Mouse (Mus musculus): Measurements from ENCODE around the gene Terf2. TPM values are rescaled to one million over a fixed set of nuclear protein-coding genes. Genes with fewer than 3 reads are reported as not detected.

Gene Terf2
- polyA plus RNA-seq, 1 experiment from 2014 or later = 22.5 TPM

GRCm38 (mm10) chr8:107118803-107119233 lies 22.5 kb upstream of the Terf2 start:
- Histone ChIP-seq H3K27me3 (replicated peaks; ENCODE audit: control insufficient read depth, insufficient read depth, low read length) (no peaks in the 10 kb centered on the region), H3K4me3 (ENCODE audit: low read length) (no peak overlapping the region), H3K36me3 (ENCODE audit: control insufficient read depth, insufficient read depth, low read length) (no peaks in the 10 kb centered on the region), H3K9ac (ENCODE audit: low read depth, low read length) (no peak overlapping the region), H3K4me2 (ENCODE audit: low read length) (no peak overlapping the region), H3K27ac (ENCODE audit: low read depth, low read length) (no peak overlapping the region), H3K4me1 (ENCODE audit: control insufficient read depth, insufficient read depth, low read depth, low read length) (peaks cover 3% of the 10 kb centered on the region), H3K9me3 (ENCODE audit: control insufficient read depth, low read length) (no peaks in the 10 kb centered on the region)
- no peak for ATAC-seq
- WGBS = 58% methylated on average over 7 of the region's 7 CpGs

- Histone ChIP-seq H3K4me3 (ENCODE audit: low read length) (no peak overlapping the region), H3K27me3 (replicated peaks; ENCODE audit: control insufficient read depth, insufficient read depth, low read length) (no peaks in the 10 kb centered on the region), H3K4me2 (ENCODE audit: low read length) (no peak overlapping the region), H3K4me1 (ENCODE audit: control insufficient read depth, insufficient read depth, low read depth, low read length) (no peaks in the 10 kb centered on the region; the same call in 1 of the 2 replicates), H3K27ac (ENCODE audit: low read depth, low read length) (no peak overlapping the region), H3K36me3 (ENCODE audit: control insufficient read depth, insufficient read depth, low read length) (no peaks in the 10 kb centered on the region), H3K9ac (ENCODE audit: low read depth, low read length) (no peak overlapping the region), H3K9me3 (ENCODE audit: control insufficient read depth, low read length) (no peaks in the 10 kb centered on the region)
- WGBS = 40% methylated on average over 2 of the region's 2 CpGs
- ATAC-seq = no peak
Measured at GRCm38 (mm10) chr8:107117019-107117418, 20.7 kb upstream of the Terf2 start.

GRCm38 (mm10) chr8:107116023-107116422 lies 19.7 kb upstream of the Terf2 start:
- 15% methylated on average over 11 of the region's 11 CpGs for WGBS
- no peak for ATAC-seq
- no peaks in the 10 kb centered on the region for H3K9me3 ChIP-seq (ENCODE audit: control insufficient read depth, low read length)

GRCm38 (mm10) chr8:107115008-107115320 lies 18.6 kb upstream of the Terf2 start:
- Histone ChIP-seq H3K9me3 (ENCODE audit: control insufficient read depth, low read length) (no peaks in the 10 kb centered on the region), H3K4me3 (ENCODE audit: low read length) (no peak overlapping the region), H3K9ac (ENCODE audit: low read depth, low read length) (no peak overlapping the region), H3K4me2 (ENCODE audit: low read length) (no peak overlapping the region), H3K4me1 (ENCODE audit: control insufficient read depth, insufficient read depth, low read depth, low read length) (no peaks in the 10 kb centered on the region; the same call in 1 of the 2 replicates), H3K27ac (ENCODE audit: low read depth, low read length) (no peak overlapping the region), H3K36me3 (ENCODE audit: control insufficient read depth, insufficient read depth, low read length) (no peaks in the 10 kb centered on the region), H3K27me3 (replicated peaks; ENCODE audit: control insufficient read depth, insufficient read depth, low read length) (no peaks in the 10 kb centered on the region)
- 78% methylated on average over 10 of the region's 10 CpGs for WGBS
- ATAC-seq = no peak

More at GRCm38 (mm10) chr8:107116023-107116422, 19.7 kb upstream of the Terf2 start:
- no peak overlapping the region for H3K27ac ChIP-seq (ENCODE audit: low read depth, low read length)
- no peaks in the 10 kb centered on the region for H3K27me3 ChIP-seq (replicated peaks; ENCODE audit: control insufficient read depth, insufficient read depth, low read length)
- H3K4me3 ChIP-seq (ENCODE audit: low read length) = no peak overlapping the region
- H3K9ac ChIP-seq (ENCODE audit: low read depth, low read length) = no peak overlapping the region
- H3K4me1 ChIP-seq (ENCODE audit: control insufficient read depth, insufficient read depth, low read depth, low read length) = no peaks in the 10 kb centered on the region; the same call in 1 of the 2 replicates
- H3K4me2 ChIP-seq (ENCODE audit: low read length) = no peak overlapping the region
- H3K36me3 ChIP-seq (ENCODE audit: control insufficient read depth, insufficient read depth, low read length) = no peaks in the 10 kb centered on the region

- H3K9ac ChIP-seq (ENCODE audit: low read depth, low read length) = no peak overlapping the region
- H3K36me3 ChIP-seq (ENCODE audit: control insufficient read depth, insufficient read depth, low read length) = no peaks in the 10 kb centered on the region
- ATAC-seq = no peak
- no peaks in the 10 kb centered on the region; the same call in 1 of the 2 replicates for H3K4me1 ChIP-seq (ENCODE audit: control insufficient read depth, insufficient read depth, low read depth, low read length)
- H3K4me3 ChIP-seq (ENCODE audit: low read length) = no peak overlapping the region
- no peak overlapping the region for H3K4me2 ChIP-seq (ENCODE audit: low read length)
- H3K27ac ChIP-seq (ENCODE audit: low read depth, low read length) = no peak overlapping the region
- no peaks in the 10 kb centered on the region for H3K9me3 ChIP-seq (ENCODE audit: control insufficient read depth, low read length)
- no peaks in the 10 kb centered on the region for H3K27me3 ChIP-seq (replicated peaks; ENCODE audit: control insufficient read depth, insufficient read depth, low read length)
- 55% methylated on average over 19 of the region's 19 CpGs for WGBS
Measured at GRCm38 (mm10) chr8:107114150-107115007, 18.0 kb upstream of the Terf2 start.

- Histone ChIP-seq H3K27ac (ENCODE audit: low read depth, low read length) (no peak overlapping the region), H3K4me2 (ENCODE audit: low read length) (no peak overlapping the region), H3K4me1 (ENCODE audit: control insufficient read depth, insufficient read depth, low read depth, low read length) (no peaks in the 10 kb centered on the region; the same call in 1 of the 2 replicates), H3K9ac (ENCODE audit: low read depth, low read length) (no peak overlapping the region), H3K27me3 (replicated peaks; ENCODE audit: control insufficient read depth, insufficient read depth, low read length) (no peaks in the 10 kb centered on the region), H3K9me3 (ENCODE audit: control insufficient read depth, low read length) (no peaks in the 10 kb centered on the region), H3K4me3 (ENCODE audit: low read length) (no peak overlapping the region), H3K36me3 (ENCODE audit: control insufficient read depth, insufficient read depth, low read length) (no peaks in the 10 kb centered on the region)
- 53% methylated on average over 4 of the region's 4 CpGs for WGBS
- no peak for ATAC-seq
Measured at GRCm38 (mm10) chr8:107113209-107113608, 16.9 kb upstream of the Terf2 start.

- ATAC-seq = no peak
- no peaks in the 10 kb centered on the region for H3K27me3 ChIP-seq (replicated peaks; ENCODE audit: control insufficient read depth, insufficient read depth, low read length)
- H3K9ac ChIP-seq (ENCODE audit: low read depth, low read length) = no peak overlapping the region
- WGBS = 90% methylated on average over 9 of the region's 11 CpGs
- no peaks in the 10 kb centered on the region; the same call in 1 of the 2 replicates for H3K4me1 ChIP-seq (ENCODE audit: control insufficient read depth, insufficient read depth, low read depth, low read length)
- H3K9me3 ChIP-seq (ENCODE audit: control insufficient read depth, low read length) = no peaks in the 10 kb centered on the region
- H3K4me3 ChIP-seq (ENCODE audit: low read length) = no peak overlapping the region
- H3K27ac ChIP-seq (ENCODE audit: low read depth, low read length) = no peak overlapping the region
- H3K4me2 ChIP-seq (ENCODE audit: low read length) = no peak overlapping the region
- H3K36me3 ChIP-seq (ENCODE audit: control insufficient read depth, insufficient read depth, low read length) = no peaks in the 10 kb centered on the region
Measured at GRCm38 (mm10) chr8:107111340-107112105, 15.2 kb upstream of the Terf2 start.

- no peaks in the 10 kb centered on the region for H3K36me3 ChIP-seq (ENCODE audit: control insufficient read depth, insufficient read depth, low read length)
- 53% methylated on average over 9 of the region's 9 CpGs for WGBS
- no peaks in the 10 kb centered on the region for H3K9me3 ChIP-seq (ENCODE audit: control insufficient read depth, low read length)
Measured at GRCm38 (mm10) chr8:107110629-107111330, 14.4 kb upstream of the Terf2 start.

More at GRCm38 (mm10) chr8:107110629-107111330, 14.4 kb upstream of the Terf2 start:
- Histone ChIP-seq H3K4me1 (ENCODE audit: control insufficient read depth, insufficient read depth, low read depth, low read length) (no peaks in the 10 kb centered on the region; the same call in 1 of the 2 replicates), H3K9ac (ENCODE audit: low read depth, low read length) (no peak overlapping the region), H3K4me3 (ENCODE audit: low read length) (no peak overlapping the region), H3K27ac (ENCODE audit: low read depth, low read length) (no peak overlapping the region), H3K27me3 (replicated peaks; ENCODE audit: control insufficient read depth, insufficient read depth, low read length) (no peaks in the 10 kb centered on the region), H3K4me2 (ENCODE audit: low read length) (no peak overlapping the region)
- ATAC-seq = no peak
